Mouse (Mus musculus) megakaryocyte, embryonic 14.5 days (primary cell): ENCODE results near the gene Mknk2.

Experiments
- FLI1 ChIP-seq: IDR thresholded peaks from 2 replicates; pipeline ENCODE4 v1.6.1; 2012; ENCODE audit warnings: low read length, inconsistent platforms, mixed read lengths
- GATA1 ChIP-seq: IDR thresholded peaks from 3 replicates; pipeline ENCODE4 v1.6.1; 2012; ENCODE audit warnings: mixed read lengths, low read length, inconsistent platforms, borderline replicate concordance

- TF ChIP-seq GATA1 (no peak), FLI1 (no peak)
Observed at GRCm38 (mm10) chr10:80654866-80655265, 23.0 kb downstream of the Mknk2 start.
